Mouse (Mus musculus): ENCODE results near the gene Slc35e2. TPM values are rescaled to one million over a fixed set of nuclear protein-coding genes. Genes with fewer than 3 reads are reported as not detected.
"Not testable (repeated sequence)": the region's sequence is repeated elsewhere in the genome, so short reads cannot be mapped to it uniquely, and the experiment has no call there.

Gene Slc35e2
- polyA plus RNA-seq, 1 experiment from 2014 or later, result 7.7 TPM

GRCm38 (mm10) chr4:155563400-155564231, 37.6 kb upstream of the Slc35e2 start:
- Histone ChIP-seq H3K9me3 (replicated peaks; ENCODE audit: control insufficient read depth, low read length) (no peaks in the 10 kb centered on the region), H3K9ac (ENCODE audit: low read depth, low read length) (peak overlapping the region; percentile 82), H3K27ac (ENCODE audit: low read depth, low read length) (peak overlapping the region; percentile 79), H3K4me3 (ENCODE audit: low read depth, low read length) (peak overlapping the region; percentile 57), H3K27me3 (ENCODE audit: control insufficient read depth, insufficient read depth, low read length) (no peaks in the 10 kb centered on the region), H3K4me2 (peak overlapping the region; percentile 84), H3K4me1 (ENCODE audit: control insufficient read depth, insufficient read depth, low read length) (peaks cover 38% of the 10 kb centered on the region), H3K36me3 (ENCODE audit: control insufficient read depth, insufficient read depth, low read length) (peaks cover 2% of the 10 kb centered on the region; the same call in 1 of the 2 replicates)
- ATAC-seq (replicated peaks; ENCODE audit: insufficient number of reproducible peaks, low FRiP score, low TSS enrichment), result peak; percentile 95
- WGBS (ENCODE audit: insufficient replicate concordance), result under 1% methylated on average over 69 of the region's 69 CpGs

- no peak for ATAC-seq (replicated peaks; ENCODE audit: insufficient number of reproducible peaks, low FRiP score, low TSS enrichment)
- H3K27me3 ChIP-seq (ENCODE audit: control insufficient read depth, insufficient read depth, low read length), result no peaks in the 10 kb centered on the region
- H3K4me3 ChIP-seq (ENCODE audit: low read depth, low read length), result peak overlapping the region; percentile 57
- H3K9ac ChIP-seq (ENCODE audit: low read depth, low read length), result peak overlapping the region; percentile 82
- peak overlapping the region; percentile 84 for H3K4me2 ChIP-seq
- H3K36me3 ChIP-seq (ENCODE audit: control insufficient read depth, insufficient read depth, low read length), result peaks cover 2% of the 10 kb centered on the region; the same call in 1 of the 2 replicates
- WGBS (ENCODE audit: insufficient replicate concordance), result 16% methylated on average over 20 of the region's 20 CpGs
- peaks cover 39% of the 10 kb centered on the region for H3K4me1 ChIP-seq (ENCODE audit: control insufficient read depth, insufficient read depth, low read length)
- H3K27ac ChIP-seq (ENCODE audit: low read depth, low read length), result peak overlapping the region; percentile 79
- H3K9me3 ChIP-seq (replicated peaks; ENCODE audit: control insufficient read depth, low read length), result no peaks in the 10 kb centered on the region
Measured at GRCm38 (mm10) chr4:155564315-155565069, 36.7 kb upstream of the Slc35e2 start.

- Histone ChIP-seq H3K9me3 (replicated peaks; ENCODE audit: control insufficient read depth, low read length) (no peaks in the 10 kb centered on the region), H3K4me3 (ENCODE audit: low read depth, low read length) (no peak overlapping the region), H3K9ac (ENCODE audit: low read depth, low read length) (no peak overlapping the region), H3K36me3 (ENCODE audit: control insufficient read depth, insufficient read depth, low read length) (no peaks in the 10 kb centered on the region), H3K4me2 (no peak overlapping the region), H3K27me3 (ENCODE audit: control insufficient read depth, insufficient read depth, low read length) (no peaks in the 10 kb centered on the region), H3K4me1 (ENCODE audit: control insufficient read depth, insufficient read depth, low read length) (peaks cover 28% of the 10 kb centered on the region), H3K27ac (ENCODE audit: low read depth, low read length) (no peak overlapping the region)
- no peak for ATAC-seq (replicated peaks; ENCODE audit: insufficient number of reproducible peaks, low FRiP score, low TSS enrichment)
- 55% methylated on average over 8 of the region's 8 CpGs for WGBS (ENCODE audit: insufficient replicate concordance)
Measured at GRCm38 (mm10) chr4:155566555-155566954, 34.7 kb upstream of the Slc35e2 start.

- H3K4me3 ChIP-seq (ENCODE audit: low read depth, low read length), result no peak overlapping the region
- no peak overlapping the region for H3K9ac ChIP-seq (ENCODE audit: low read depth, low read length)
- H3K4me2 ChIP-seq, result no peak overlapping the region
- H3K4me1 ChIP-seq (ENCODE audit: control insufficient read depth, insufficient read depth, low read length), result peaks cover 18% of the 10 kb centered on the region
- no peak overlapping the region for H3K27ac ChIP-seq (ENCODE audit: low read depth, low read length)
- 41% methylated on average over 2 of the region's 2 CpGs for WGBS (ENCODE audit: insufficient replicate concordance)
- no peaks in the 10 kb centered on the region for H3K9me3 ChIP-seq (replicated peaks; ENCODE audit: control insufficient read depth, low read length)
- no peaks in the 10 kb centered on the region for H3K27me3 ChIP-seq (ENCODE audit: control insufficient read depth, insufficient read depth, low read length)
- no peaks in the 10 kb centered on the region for H3K36me3 ChIP-seq (ENCODE audit: control insufficient read depth, insufficient read depth, low read length)
- no peak for ATAC-seq (replicated peaks; ENCODE audit: insufficient number of reproducible peaks, low FRiP score, low TSS enrichment)
Measured at GRCm38 (mm10) chr4:155568170-155568569, 33.0 kb upstream of the Slc35e2 start.

- no peak overlapping the region for H3K4me3 ChIP-seq (ENCODE audit: low read depth, low read length)
- no peaks in the 10 kb centered on the region for H3K9me3 ChIP-seq (replicated peaks; ENCODE audit: control insufficient read depth, low read length)
- no peak overlapping the region for H3K4me2 ChIP-seq
- no peak overlapping the region for H3K9ac ChIP-seq (ENCODE audit: low read depth, low read length)
- no peak overlapping the region for H3K27ac ChIP-seq (ENCODE audit: low read depth, low read length)
- peaks cover 18% of the 10 kb centered on the region for H3K4me1 ChIP-seq (ENCODE audit: control insufficient read depth, insufficient read depth, low read length)
- ATAC-seq (replicated peaks; ENCODE audit: insufficient number of reproducible peaks, low FRiP score, low TSS enrichment), result no peak
- 82% methylated on average over 7 of the region's 7 CpGs for WGBS (ENCODE audit: insufficient replicate concordance)
- H3K27me3 ChIP-seq (ENCODE audit: control insufficient read depth, insufficient read depth, low read length), result no peaks in the 10 kb centered on the region
- no peaks in the 10 kb centered on the region for H3K36me3 ChIP-seq (ENCODE audit: control insufficient read depth, insufficient read depth, low read length)
Measured at GRCm38 (mm10) chr4:155568632-155569370, 32.4 kb upstream of the Slc35e2 start.

- H3K4me2 ChIP-seq, result no peak overlapping the region
- H3K27ac ChIP-seq (ENCODE audit: low read depth, low read length), result no peak overlapping the region
- no peak overlapping the region for H3K9ac ChIP-seq (ENCODE audit: low read depth, low read length)
- no peak overlapping the region for H3K4me3 ChIP-seq (ENCODE audit: low read depth, low read length)
- H3K9me3 ChIP-seq (replicated peaks; ENCODE audit: control insufficient read depth, low read length), result no peaks in the 10 kb centered on the region
- WGBS (ENCODE audit: insufficient replicate concordance), result 87% methylated on average over 6 of the region's 6 CpGs
- ATAC-seq (replicated peaks; ENCODE audit: insufficient number of reproducible peaks, low FRiP score, low TSS enrichment), result no peak
- no peaks in the 10 kb centered on the region for H3K36me3 ChIP-seq (ENCODE audit: control insufficient read depth, insufficient read depth, low read length)
- H3K4me1 ChIP-seq (ENCODE audit: control insufficient read depth, insufficient read depth, low read length), result peaks cover 15% of the 10 kb centered on the region
- H3K27me3 ChIP-seq (ENCODE audit: control insufficient read depth, insufficient read depth, low read length), result no peaks in the 10 kb centered on the region
Measured at GRCm38 (mm10) chr4:155569818-155570217, 31.4 kb upstream of the Slc35e2 start.

- 85% methylated on average over 11 of the region's 11 CpGs for WGBS (ENCODE audit: insufficient replicate concordance)
- H3K4me1 ChIP-seq (ENCODE audit: control insufficient read depth, insufficient read depth, low read length); H3K9me3 ChIP-seq (replicated peaks; ENCODE audit: control insufficient read depth, low read length); H3K4me2 ChIP-seq; H3K4me3 ChIP-seq (ENCODE audit: low read depth, low read length); H3K27me3 ChIP-seq (ENCODE audit: control insufficient read depth, insufficient read depth, low read length); ATAC-seq (replicated peaks; ENCODE audit: insufficient number of reproducible peaks, low FRiP score, low TSS enrichment); H3K27ac ChIP-seq (ENCODE audit: low read depth, low read length); H3K36me3 ChIP-seq (ENCODE audit: control insufficient read depth, insufficient read depth, low read length); H3K9ac ChIP-seq (ENCODE audit: low read depth, low read length): not testable (repeated sequence)
Measured at GRCm38 (mm10) chr4:155570315-155570714, 30.9 kb upstream of the Slc35e2 start.

- Histone ChIP-seq H3K4me2 (no peak overlapping the region), H3K9ac (ENCODE audit: low read depth, low read length) (no peak overlapping the region), H3K27me3 (ENCODE audit: control insufficient read depth, insufficient read depth, low read length) (no peaks in the 10 kb centered on the region), H3K4me3 (ENCODE audit: low read depth, low read length) (no peak overlapping the region), H3K36me3 (ENCODE audit: control insufficient read depth, insufficient read depth, low read length) (no peaks in the 10 kb centered on the region), H3K4me1 (ENCODE audit: control insufficient read depth, insufficient read depth, low read length) (peaks cover 4% of the 10 kb centered on the region), H3K9me3 (replicated peaks; ENCODE audit: control insufficient read depth, low read length) (no peaks in the 10 kb centered on the region), H3K27ac (ENCODE audit: low read depth, low read length) (no peak overlapping the region)
- 67% methylated on average over 2 of the region's 2 CpGs for WGBS (ENCODE audit: insufficient replicate concordance)
- no peak for ATAC-seq (replicated peaks; ENCODE audit: insufficient number of reproducible peaks, low FRiP score, low TSS enrichment)
Measured at GRCm38 (mm10) chr4:155571442-155571841, 29.8 kb upstream of the Slc35e2 start.
